Mouse (Mus musculus): ENCODE data around the gene Ttc9b.
"Not testable (repeated sequence)": the region's sequence is repeated elsewhere in the genome, so short reads cannot be mapped to it uniquely, and the experiment has no call there.

Ttc9b gene

GRCm38 (mm10) chr7:27653681-27654437 is at the start of gene Ttc9b:
Ttc9b (plus strand) TSS chr7:27653915.
- DNase-seq (ENCODE audit: low read depth, low spot score) = peak; percentile 87

- no peak for DNase-seq (ENCODE audit: low read depth, low spot score)
These were observed 48.9 kb upstream of the Ttc9b start for GRCm38 (mm10) chr7:27604661-27605348.

- no peak for DNase-seq (ENCODE audit: low read depth, low spot score)
These were observed 48.0 kb upstream of the Ttc9b start for GRCm38 (mm10) chr7:27605499-27606285.

- DNase-seq (ENCODE audit: low read depth, low spot score) = no peak
These were observed 47.0 kb upstream of the Ttc9b start for GRCm38 (mm10) chr7:27606481-27607254.

GRCm38 (mm10) chr7:27607580-27607979 is 46.1 kb upstream of the Ttc9b start:
- DNase-seq (ENCODE audit: low read depth, low spot score) = no peak

- DNase-seq (ENCODE audit: low read depth, low spot score) = no peak
These were observed 45.6 kb upstream of the Ttc9b start for GRCm38 (mm10) chr7:27608130-27608529.

- DNase-seq (ENCODE audit: low read depth, low spot score) = no peak
These were observed 44.4 kb upstream of the Ttc9b start for GRCm38 (mm10) chr7:27609285-27609684.

GRCm38 (mm10) chr7:27609688-27610087 is 44.0 kb upstream of the Ttc9b start:
- no peak for DNase-seq (ENCODE audit: low read depth, low spot score)

- no peak for DNase-seq (ENCODE audit: low read depth, low spot score)
These were observed 43.3 kb upstream of the Ttc9b start for GRCm38 (mm10) chr7:27610370-27610769.

- DNase-seq (ENCODE audit: low read depth, low spot score) = no peak
These were observed 42.8 kb upstream of the Ttc9b start for GRCm38 (mm10) chr7:27610871-27611270.

- no peak for DNase-seq (ENCODE audit: low read depth, low spot score)
These were observed 40.8 kb upstream of the Ttc9b start for GRCm38 (mm10) chr7:27612940-27613339.

- no peak for DNase-seq (ENCODE audit: low read depth, low spot score)
These were observed 39.8 kb upstream of the Ttc9b start for GRCm38 (mm10) chr7:27613751-27614499.

GRCm38 (mm10) chr7:27621028-27621427 is 32.7 kb upstream of the Ttc9b start:
- DNase-seq (ENCODE audit: low read depth, low spot score) = no peak

- DNase-seq (ENCODE audit: low read depth, low spot score) = peak; percentile 92
These were observed 31.5 kb upstream of the Ttc9b start for GRCm38 (mm10) chr7:27622234-27622633.

- DNase-seq (ENCODE audit: low read depth, low spot score) = peak; percentile 18
These were observed 28.7 kb upstream of the Ttc9b start for GRCm38 (mm10) chr7:27624967-27625366.

- DNase-seq (ENCODE audit: low read depth, low spot score) = peak; percentile 47
These were observed 26.0 kb upstream of the Ttc9b start for GRCm38 (mm10) chr7:27627707-27628106.

GRCm38 (mm10) chr7:27628190-27628589 is 25.5 kb upstream of the Ttc9b start:
- DNase-seq (ENCODE audit: low read depth, low spot score) = no peak

- not testable (repeated sequence) for DNase-seq (ENCODE audit: low read depth, low spot score)
These were observed 24.9 kb upstream of the Ttc9b start for GRCm38 (mm10) chr7:27628816-27629215.

- DNase-seq (ENCODE audit: low read depth, low spot score) = no peak
These were observed 22.3 kb upstream of the Ttc9b start for GRCm38 (mm10) chr7:27631439-27631838.

- no peak for DNase-seq (ENCODE audit: low read depth, low spot score)
These were observed 20.5 kb upstream of the Ttc9b start for GRCm38 (mm10) chr7:27633166-27633565.

- DNase-seq (ENCODE audit: low read depth, low spot score) = no peak
These were observed 19.0 kb upstream of the Ttc9b start for GRCm38 (mm10) chr7:27634691-27635090.
